Mouse (Mus musculus) heart, adult 2 months (tissue): Measurements from ENCODE around the gene Serpinf2.

Experiments
- EP300 ChIP-seq: fragments of 200-500 bp; IDR thresholded peaks from 2 replicates; pipeline ENCODE4 v1.6.1; 2011; ENCODE audit warnings: low read depth, low read length, control low read depth; ENCODE audit not compliant: insufficient read depth
- POLR2A ChIP-seq: fragments of 200-500 bp; IDR thresholded peaks from 2 replicates; pipeline ENCODE4 v1.6.1; 2011; ENCODE audit warnings: mild to moderate bottlenecking, low read depth, low read length, control low read depth; ENCODE audit not compliant: insufficient read depth

- TF ChIP-seq POLR2A: no peak
- TF ChIP-seq EP300: no peak
Observed at GRCm38 (mm10) chr11:75404801-75405200, 34.6 kb downstream of the Serpinf2 start.
